Mouse (Mus musculus): ENCODE data around the gene Cpn1.

DNA sequence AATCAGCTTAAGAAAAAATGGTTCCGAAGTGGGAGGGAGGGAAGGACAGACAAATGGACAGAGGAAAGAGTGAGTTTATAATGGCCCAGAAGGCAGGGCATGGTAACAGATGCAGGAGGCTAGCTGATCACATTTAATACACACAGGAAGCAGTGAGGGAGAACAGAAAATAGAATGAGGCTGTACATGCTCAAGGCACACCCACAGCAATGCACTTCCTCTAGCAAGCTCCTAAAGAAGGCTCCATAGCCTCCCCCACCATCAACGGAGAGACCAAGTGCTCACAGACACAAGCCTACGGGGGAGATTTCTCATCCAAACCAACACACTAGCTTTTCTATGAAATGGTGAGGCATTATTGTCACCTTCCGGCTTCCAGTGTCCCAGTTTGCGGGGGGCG lies 12.1 kb downstream of the Cpn1 start:
- TF ChIP-seq MAZ (IDR thresholded peaks at IDR 0.05; ENCODE audit: low read depth, low read length) (no peak), RAD21 (IDR thresholded peaks at IDR 0.05; ENCODE audit: low read depth, low read length) (no peak), MAFK (IDR thresholded peaks at IDR 0.05; ENCODE audit: borderline replicate concordance, low read depth, low read length) (no peak), ELF1 (IDR thresholded peaks at IDR 0.05; ENCODE audit: low read depth, low read length) (no peak), POLR2A (IDR thresholded peaks at IDR 0.05; ENCODE audit: control insufficient read depth in 1 of 2, insufficient read depth in 1 of 2, low read depth in 1 of 2, low read length in 2 of 2, poor library complexity in 1 of 2) (0 out of 4 replicates have a peak, but pooled peaks of 1 of the 2 experiments have one; percentile 36), UBTF (IDR thresholded peaks at IDR 0.05; ENCODE audit: borderline replicate concordance, insufficient read depth, low read depth, low read length) (no peak), USF2 (IDR thresholded peaks at IDR 0.05; ENCODE audit: borderline replicate concordance in 1 of 2, insufficient read depth in 1 of 2, low read depth in 1 of 2, low read length in 2 of 2) (no peak), GATA1 (IDR thresholded peaks at IDR 0.05; ENCODE audit: low read depth, low read length) (no peak), CTCF (IDR thresholded peaks at IDR 0.05 in 2 of 3, conservative IDR thresholded peaks at IDR 0.05 in 1 of 3; ENCODE audit: control insufficient read depth in 1 of 3, insufficient read depth in 1 of 3, low read depth in 2 of 3, low read length in 3 of 3, poor library complexity in 1 of 3, severe bottlenecking in 1 of 3) (no peak), MXI1 (IDR thresholded peaks at IDR 0.05; ENCODE audit: low read depth, low read length) (no peak), POLR2AphosphoS2 (IDR thresholded peaks at IDR 0.05; ENCODE audit: low read length) (no peak), TBP (IDR thresholded peaks at IDR 0.05; ENCODE audit: low read depth, low read length) (no peak), ZMIZ1 (IDR thresholded peaks at IDR 0.05; ENCODE audit: low read depth, low read length) (no peak)

Measured in MEL (cell line).